Mouse (Mus musculus) adrenal gland, postnatal 36 days (tissue): ENCODE data around the gene 2510002D24Rik. TPM values are rescaled to one million over a fixed set of nuclear protein-coding genes. Genes with fewer than 3 reads are reported as not detected.
"Not testable (repeated sequence)": the region's sequence is repeated elsewhere in the genome, so short reads cannot be mapped to it uniquely, and the experiment has no call there.

Experiments
- DNase-seq, 2 experiments: peaks; one replicate each; pipeline ENCODE4 v3.0.0; 2021; ENCODE audit warnings: mixed read lengths in 1 of 2
- total RNA-seq, 2 experiments: library from RNA; stranded (reverse); gene quantifications; 2 replicates each; pipeline ENCODE4 v1.2.3; 2021

Gene 2510002D24Rik
- total RNA-seq, 2 experiments from 2014 or later = 12.6 to 22.3 TPM

- DNase-seq = not testable (repeated sequence)
Observed at GRCm38 (mm10) chr16:18849521-18850190, 13.3 kb downstream of the 2510002D24Rik start.

GRCm38 (mm10) chr16:18858551-18858950 is 22.2 kb downstream of the 2510002D24Rik start:
- peak in 1 of 2 experiments; percentile 38 for DNase-seq

GRCm38 (mm10) chr16:18860186-18860585 is 23.8 kb downstream of the 2510002D24Rik start:
- DNase-seq = peak; percentile 77 to 80

- not testable (repeated sequence) for DNase-seq
Observed at GRCm38 (mm10) chr16:18870495-18870894, 34.1 kb downstream of the 2510002D24Rik start.

- no peak for DNase-seq
Observed at GRCm38 (mm10) chr16:18876091-18876441, 39.7 kb downstream of the 2510002D24Rik start.

GRCm38 (mm10) chr16:18876442-18877308 is 40.3 kb downstream of the 2510002D24Rik start, which contains the start of the genes Mrpl40 and Hira:
Gene Mrpl40 (minus strand): TSS chr16:18876862.
Gene Hira (plus strand): TSS chr16:18877037.
- DNase-seq = peak; percentile 97 to 98

- peak; percentile 50 to 56 for DNase-seq
Observed at GRCm38 (mm10) chr16:18877386-18878090, 41.2 kb downstream of the 2510002D24Rik start.

- DNase-seq = no peak
Observed at GRCm38 (mm10) chr16:18878091-18878720, 41.8 kb downstream of the 2510002D24Rik start.

GRCm38 (mm10) chr16:18884044-18884443 is 47.7 kb downstream of the 2510002D24Rik start:
- DNase-seq = no peak

Other genes with a start within 250 kb of the 2510002D24Rik start
- under 1 TPM in 1 of 2 experiments, not detected in 1; 0.20 TPM for gene Tbx1, start 245.9 kb upstream of the 2510002D24Rik start, total RNA-seq
- gene Gp1bb, start 214.2 kb upstream of the 2510002D24Rik start, total RNA-seq = under 1 TPM in 1 of 2 experiments, not detected in 1; 0.60 TPM
- gene Gm49601, start 210.2 kb upstream of the 2510002D24Rik start, total RNA-seq = 1 to 10 TPM; 1.1 to 4.9 TPM
- gene Sept5, start 206.6 kb upstream of the 2510002D24Rik start, total RNA-seq = 10 to 100 TPM in 1 of 2 experiments, 1 to 10 TPM in 1; 9.6 to 10.9 TPM
- 10 to 100 TPM; 15.4 to 15.8 TPM for gene Cldn5, start 59.7 kb upstream of the 2510002D24Rik start, total RNA-seq
- 100 to 1,000 TPM; 105 to 111 TPM for gene Ufd1, start 24.8 kb upstream of the 2510002D24Rik start, total RNA-seq
- 10 to 100 TPM in 1 of 2 experiments, 1 to 10 TPM in 1; 7.0 to 11.3 TPM for gene Cdc45, start 24.6 kb upstream of the 2510002D24Rik start, total RNA-seq
- gene Gm28539, start within 50 bp of the 2510002D24Rik start, total RNA-seq = 1 to 10 TPM; 3.3 to 3.7 TPM
- 10 to 100 TPM; 43.9 to 64.7 TPM for gene Mrpl40, start 40.3 kb downstream of the 2510002D24Rik start, total RNA-seq
- 10 to 100 TPM; 35.0 to 39.2 TPM for gene Hira, start 40.5 kb downstream of the 2510002D24Rik start, total RNA-seq